Mouse (Mus musculus) megakaryocyte, embryonic 14.5 days (primary cell): ENCODE results near the gene Iqsec2. TPM values are rescaled to one million over a fixed set of nuclear protein-coding genes. Genes with fewer than 3 reads are reported as not detected.

Experiments
- H3K27me3 ChIP-seq: replicated peaks from 2 replicates; pipeline ENCODE3; 2012; ENCODE audit warnings: inconsistent platforms
- H3K36me3 ChIP-seq: replicated peaks from 2 replicates; pipeline ENCODE3; 2012; ENCODE audit warnings: low read length, inconsistent platforms, mixed read lengths
- H3K4me1 ChIP-seq: 2 replicates; pipeline ENCODE4 v1.6.1; 2012; ENCODE audit warnings: inconsistent platforms
- H3K4me3 ChIP-seq: replicated peaks from 2 replicates; pipeline ENCODE3; 2012; ENCODE audit warnings: moderate library complexity, mild to moderate bottlenecking, inconsistent platforms
- H3K9me3 ChIP-seq: 2 replicates; pipeline ENCODE4 v1.6.1; 2012; ENCODE audit warnings: inconsistent platforms
- FLI1 ChIP-seq: IDR thresholded peaks from 2 replicates; pipeline ENCODE4 v1.6.1; 2012; ENCODE audit warnings: low read length, inconsistent platforms, mixed read lengths
- GATA1 ChIP-seq: IDR thresholded peaks from 3 replicates; pipeline ENCODE4 v1.6.1; 2012; ENCODE audit warnings: mixed read lengths, low read length, inconsistent platforms, borderline replicate concordance
- polyA plus RNA-seq: library from polyadenylated mRNA; stranded (reverse); fragments of >175 nt; gene quantifications from 2 replicates; pipeline ENCODE4 v1.2.3, GENCODE M21; 2012; ENCODE audit warnings: low replicate concordance; ENCODE audit not compliant: insufficient read depth

Iqsec2 gene
- polyA plus RNA-seq, 1 experiment = 8.8 TPM

- no peaks in the 10 kb centered on the region; the same call in 1 of the 2 replicates for H3K4me1 ChIP-seq
- TF ChIP-seq GATA1 (no peak), FLI1 (no peak)
- H3K36me3 ChIP-seq = peaks cover 95% of the 10 kb centered on the region
- H3K9me3 ChIP-seq = no peaks in the 10 kb centered on the region
- H3K4me3 ChIP-seq = no peak overlapping the region
- H3K27me3 ChIP-seq = no peaks in the 10 kb centered on the region
Measured at GRCm38 (mm10) chrX:152244492-152245189, 100.6 kb downstream of the Iqsec2 start.

- Histone ChIP-seq H3K4me1 (peaks cover 14% of the 10 kb centered on the region), H3K36me3 (peaks cover 99% of the 10 kb centered on the region), H3K4me3 (no peak overlapping the region), H3K9me3 (no peaks in the 10 kb centered on the region), H3K27me3 (no peaks in the 10 kb centered on the region)
- TF ChIP-seq GATA1 = no peak
- TF ChIP-seq FLI1 = no peak
Measured at GRCm38 (mm10) chrX:152271189-152271588, 127.1 kb downstream of the Iqsec2 start.

Other genes with a start within 250 kb of the Iqsec2 start
- 49.6 TPM in 1 of 2 replicates, not detected in the other for gene Hsd17b10, start 142.4 kb upstream of the Iqsec2 start, polyA plus RNA-seq
- 1.1 and 1.6 TPM in 2 replicates for gene Ribc1, start 128.0 kb upstream of the Iqsec2 start, polyA plus RNA-seq
- gene Smc1a, start 127.8 kb upstream of the Iqsec2 start, polyA plus RNA-seq = 0.35 and 5.6 TPM in 2 replicates
- gene Kdm5c, start 88.8 kb downstream of the Iqsec2 start, polyA plus RNA-seq = 42.5 and 70.8 TPM in 2 replicates
- 0.23 TPM in 1 of 2 replicates, not detected in the other for gene Kantr, start 183.2 kb downstream of the Iqsec2 start, polyA plus RNA-seq
- 13.1 and 18.0 TPM in 2 replicates for gene Tspyl2, start 198.2 kb downstream of the Iqsec2 start, polyA plus RNA-seq
- gene Gpr173, start 224.4 kb downstream of the Iqsec2 start, polyA plus RNA-seq = not detected in 2 replicates